Mouse (Mus musculus): ENCODE data around the gene Gucy2g. TPM values are rescaled to one million over a fixed set of nuclear protein-coding genes. Genes with fewer than 3 reads are reported as not detected.
"Not testable (repeated sequence)": the region's sequence is repeated elsewhere in the genome, so short reads cannot be mapped to it uniquely, and the experiment has no call there.

Gene Gucy2g
- total and polyA plus RNA-seq, 3 experiments: not detected

- Histone ChIP-seq H3K4me3 (replicated peaks in 1 of 3; ENCODE audit: low read depth in 2 of 3, low read length in 2 of 3, poor library complexity in 1 of 3) (no peak overlapping the region), H3K9ac (ENCODE audit: insufficient read depth, low read depth) (no peak overlapping the region), H3K79me2 (replicated peaks; ENCODE audit: control insufficient read depth, extremely low read depth, insufficient read depth, poor library complexity, severe bottlenecking) (no peaks in the 10 kb centered on the region), H3K27ac (ENCODE audit: insufficient read depth, low read depth) (no peak overlapping the region), H3K9me3 (replicated peaks; ENCODE audit: low read length) (peaks cover 3% of the 10 kb centered on the region), H3K4me2 (ENCODE audit: insufficient read depth, low read depth, poor library complexity, severe bottlenecking) (no peak overlapping the region), H3K4me1 (ENCODE audit: control insufficient read depth in 1 of 2, insufficient read depth in 2 of 2) (no peaks in the 10 kb centered on the region), H3K36me3 (replicated peaks in 1 of 2; ENCODE audit: control insufficient read depth in 1 of 2, insufficient read depth in 1 of 2, low read length in 1 of 2) (no peaks in the 10 kb centered on the region), H3K27me3 (replicated peaks) (no peaks in the 10 kb centered on the region)
- DNase-seq (ENCODE audit: extremely low read depth): no peak
- TF ChIP-seq MYC (IDR thresholded peaks at IDR 0.05; ENCODE audit: low read depth, low read length): no peak
- no peak for TF ChIP-seq POLR2AphosphoS2 (IDR thresholded peaks at IDR 0.05; ENCODE audit: low read depth, low read length)
- no peak for TF ChIP-seq CHD1 (IDR thresholded peaks at IDR 0.05; ENCODE audit: low read depth, low read length)
- no peak for TF ChIP-seq ZMIZ1 (IDR thresholded peaks at IDR 0.05; ENCODE audit: low read depth, low read length)
- TF ChIP-seq ELF1 (IDR thresholded peaks at IDR 0.05; ENCODE audit: low read depth, low read length): no peak
- no peak for TF ChIP-seq SIN3A (IDR thresholded peaks at IDR 0.05; ENCODE audit: low read length)
- no peak for TF ChIP-seq IRF4 (IDR thresholded peaks at IDR 0.05; ENCODE audit: low read depth, low read length)
- no peak for TF ChIP-seq PAX5 (IDR thresholded peaks at IDR 0.05; ENCODE audit: low read length)
- no peak for TF ChIP-seq UBTF (IDR thresholded peaks at IDR 0.05; ENCODE audit: low read depth, low read length)
- no peak for TF ChIP-seq RAD21 (IDR thresholded peaks at IDR 0.05; ENCODE audit: low read depth, low read length)
- TF ChIP-seq USF2 (conservative IDR thresholded peaks at IDR 0.05; ENCODE audit: low read depth, low read length): no peak
- no peak for TF ChIP-seq NRF1 (IDR thresholded peaks at IDR 0.05; ENCODE audit: low read depth, low read length)
- TF ChIP-seq E2F4 (IDR thresholded peaks at IDR 0.05; ENCODE audit: insufficient replicate concordance, low read depth, low read length): no peak
- TF ChIP-seq EP300 (IDR thresholded peaks at IDR 0.05; ENCODE audit: low read length): no peak
- no peak for TF ChIP-seq ZC3H11A (IDR thresholded peaks at IDR 0.05; ENCODE audit: low read depth, low read length)
- TF ChIP-seq HCFC1 (IDR thresholded peaks at IDR 0.05; ENCODE audit: low read depth, low read length): no peak
- TF ChIP-seq KAT2A (IDR thresholded peaks at IDR 0.05; ENCODE audit: insufficient replicate concordance, low read length): no peak
- in situ Hi-C loops (cut with MboI; ENCODE audit: low pct_ligation_motif_present, low pct_unique_long_range_greater_than_20kb, low sequenced_read_pairs) (no loop called here), dilution Hi-C loops (cut with MboI; ENCODE audit: extremely low pct_ligation_motif_present, extremely low pct_unique_long_range_greater_than_20kb, low sequenced_read_pairs) (no loop called here)
Observed at GRCm38 (mm10) chr19:55171585-55171984, 69.5 kb downstream of the Gucy2g start.

GRCm38 (mm10) chr19:55170399-55170798, 70.6 kb downstream of the Gucy2g start:
- H3K9ac ChIP-seq (ENCODE audit: insufficient read depth, low read depth): no peak overlapping the region
- DNase-seq (ENCODE audit: extremely low read depth): no peak
- TF ChIP-seq CTCF (conservative IDR thresholded peaks at IDR 0.05 in 1 of 2, IDR thresholded peaks at IDR 0.05 in 1 of 2; ENCODE audit: low read depth in 2 of 2, low read length in 2 of 2) (no peak), GABPA (IDR thresholded peaks at IDR 0.05; ENCODE audit: insufficient replicate concordance, low read depth, low read length) (no peak), ZKSCAN1 (IDR thresholded peaks at IDR 0.05; ENCODE audit: borderline replicate concordance, low read depth, low read length) (no peak), ZNF384 (IDR thresholded peaks at IDR 0.05; ENCODE audit: low read depth, low read length) (no peak), EP300 (IDR thresholded peaks at IDR 0.05; ENCODE audit: low read length) (no peak), NRF1 (IDR thresholded peaks at IDR 0.05; ENCODE audit: low read depth, low read length) (no peak), ELF1 (IDR thresholded peaks at IDR 0.05; ENCODE audit: low read depth, low read length) (no peak), TCF12 (IDR thresholded peaks at IDR 0.05; ENCODE audit: low read depth, low read length) (no peak), CHD1 (IDR thresholded peaks at IDR 0.05; ENCODE audit: low read depth, low read length) (no peak), IRF4 (IDR thresholded peaks at IDR 0.05; ENCODE audit: low read depth, low read length) (no peak), MYC (IDR thresholded peaks at IDR 0.05; ENCODE audit: low read depth, low read length) (no peak), HCFC1 (IDR thresholded peaks at IDR 0.05; ENCODE audit: low read depth, low read length) (no peak), USF2 (conservative IDR thresholded peaks at IDR 0.05; ENCODE audit: low read depth, low read length) (no peak), ZMIZ1 (IDR thresholded peaks at IDR 0.05; ENCODE audit: low read depth, low read length) (no peak), NELFE (IDR thresholded peaks at IDR 0.05; ENCODE audit: low read depth, low read length) (no peak), SMC3 (IDR thresholded peaks at IDR 0.05; ENCODE audit: low read depth, low read length) (no peak)
- no peak overlapping the region for H3K4me3 ChIP-seq (replicated peaks in 1 of 3; ENCODE audit: low read depth in 2 of 3, low read length in 2 of 3, poor library complexity in 1 of 3)
- H3K4me1 ChIP-seq (ENCODE audit: control insufficient read depth in 1 of 2, insufficient read depth in 2 of 2): no peaks in the 10 kb centered on the region
- in situ Hi-C loops (cut with MboI; ENCODE audit: low pct_ligation_motif_present, low pct_unique_long_range_greater_than_20kb, low sequenced_read_pairs) (no loop called here), dilution Hi-C loops (cut with MboI; ENCODE audit: extremely low pct_ligation_motif_present, extremely low pct_unique_long_range_greater_than_20kb, low sequenced_read_pairs) (no loop called here)
- no peak overlapping the region for H3K4me2 ChIP-seq (ENCODE audit: insufficient read depth, low read depth, poor library complexity, severe bottlenecking)
- no peak overlapping the region for H3K27ac ChIP-seq (ENCODE audit: insufficient read depth, low read depth)
- H3K36me3 ChIP-seq (replicated peaks in 1 of 2; ENCODE audit: control insufficient read depth in 1 of 2, insufficient read depth in 1 of 2, low read length in 1 of 2): no peaks in the 10 kb centered on the region
- no peaks in the 10 kb centered on the region for H3K79me2 ChIP-seq (replicated peaks; ENCODE audit: control insufficient read depth, extremely low read depth, insufficient read depth, poor library complexity, severe bottlenecking)
- H3K9me3 ChIP-seq (replicated peaks; ENCODE audit: low read length): peaks cover 3% of the 10 kb centered on the region
- no peaks in the 10 kb centered on the region for H3K27me3 ChIP-seq (replicated peaks)

- H3K27me3 ChIP-seq (replicated peaks); H3K9me3 ChIP-seq (replicated peaks; ENCODE audit: low read length); dilution Hi-C loops (cut with MboI; ENCODE audit: extremely low pct_ligation_motif_present, extremely low pct_unique_long_range_greater_than_20kb, low sequenced_read_pairs); H3K36me3 ChIP-seq (replicated peaks in 1 of 2; ENCODE audit: control insufficient read depth in 1 of 2, insufficient read depth in 1 of 2, low read length in 1 of 2); H3K79me2 ChIP-seq (replicated peaks; ENCODE audit: control insufficient read depth, extremely low read depth, insufficient read depth, poor library complexity, severe bottlenecking); H3K4me1 ChIP-seq (ENCODE audit: control insufficient read depth in 1 of 2, insufficient read depth in 2 of 2); in situ Hi-C loops (cut with MboI; ENCODE audit: low pct_ligation_motif_present, low pct_unique_long_range_greater_than_20kb, low sequenced_read_pairs); H3K4me3 ChIP-seq (replicated peaks in 1 of 3; ENCODE audit: low read depth in 2 of 3, low read length in 2 of 3, poor library complexity in 1 of 3); H3K27ac ChIP-seq (ENCODE audit: insufficient read depth, low read depth); H3K9ac ChIP-seq (ENCODE audit: insufficient read depth, low read depth); H3K4me2 ChIP-seq (ENCODE audit: insufficient read depth, low read depth, poor library complexity, severe bottlenecking); DNase-seq (ENCODE audit: extremely low read depth): not testable (repeated sequence)
Observed at GRCm38 (mm10) chr19:55169236-55169729, 71.8 kb downstream of the Gucy2g start.

All from CH12.LX (cell line).